Mouse (Mus musculus) spleen, adult 2 months (tissue): ENCODE data around the gene Arhgef7. TPM values are rescaled to one million over a fixed set of nuclear protein-coding genes. Genes with fewer than 3 reads are reported as not detected.

Experiments
- DNase-seq, 2 experiments: peaks; one replicate each; pipeline versions ENCODE4 v3.0.0 to v3.0.0-alpha.2; 2012 to 2021; ENCODE audit warnings: low spot score in 2 of 2, low read depth in 1 of 2
- H3K27ac ChIP-seq: fragments of 200-500 bp; 2 replicates; pipeline ENCODE4 v1.5.1; 2012; ENCODE audit warnings: low read length, inconsistent platforms; ENCODE audit not compliant: insufficient read depth
- H3K27me3 ChIP-seq: fragments of 200-500 bp; 2 replicates; pipeline ENCODE4 v1.6.1; 2012; ENCODE audit warnings: mild to moderate bottlenecking, moderate library complexity, low read length, inconsistent platforms; ENCODE audit not compliant: control insufficient read depth, insufficient read depth
- H3K36me3 ChIP-seq: fragments of 200-500 bp; 2 replicates; pipeline ENCODE4 v1.6.1; 2012; ENCODE audit warnings: mild to moderate bottlenecking, low read length, inconsistent platforms; ENCODE audit not compliant: control insufficient read depth, insufficient read depth
- H3K4me1 ChIP-seq: fragments of 200-500 bp; 2 replicates; pipeline ENCODE4 v1.6.1; 2011; ENCODE audit warnings: inconsistent platforms; ENCODE audit not compliant: control insufficient read depth, insufficient read depth, insufficient read length
- H3K4me3 ChIP-seq: fragments of 200-500 bp; 2 replicates; pipeline ENCODE4 v1.5.1; 2011; ENCODE audit warnings: mild to moderate bottlenecking, inconsistent platforms; ENCODE audit not compliant: insufficient read depth, insufficient read length; ENCODE audit errors: extremely low read depth
- CTCF ChIP-seq: fragments of 200-500 bp; IDR thresholded peaks from 2 replicates; pipeline ENCODE4 v1.5.1; 2011; ENCODE audit warnings: mild to moderate bottlenecking, inconsistent platforms; ENCODE audit not compliant: insufficient read depth, insufficient read length, insufficient replicate concordance; ENCODE audit errors: extremely low read depth
- POLR2A ChIP-seq: fragments of 200-500 bp; IDR thresholded peaks from 2 replicates; pipeline ENCODE4 v1.6.1; 2011; ENCODE audit warnings: low read depth, low read length, inconsistent platforms
- WGBS: fragments of 180-500 bp; shearing (Covaris S2); methylation state at CpG from one replicate; pipeline ENCODE4 v1.1.7; 2018; 5-methylcytosine and 5-hydroxymethylcytosine counted together
- polyA plus RNA-seq: library from polyadenylated mRNA; depleted of rRNA; stranded (reverse); fragments of >200 nt; gene quantifications from 2 replicates; pipeline ENCODE4 v1.2.3, GENCODE M21; 2012

Arhgef7 gene
- polyA plus RNA-seq, 1 experiment, result 21.9 TPM

- Histone ChIP-seq H3K27ac (no peak overlapping the region), H3K36me3 (no peaks in the 10 kb centered on the region), H3K4me1 (no peaks in the 10 kb centered on the region), H3K27me3 (no peaks in the 10 kb centered on the region), H3K4me3 (no peak overlapping the region)
- WGBS, result 88% methylated on average over 6 of the region's 6 CpGs
- DNase-seq, result no peak
- TF ChIP-seq CTCF, result no peak
Measured at GRCm38 (mm10) chr8:11712244-11712643, 15.3 kb upstream of the Arhgef7 start.

- no peak for TF ChIP-seq CTCF
- no peak for TF ChIP-seq POLR2A
- no peaks in the 10 kb centered on the region for H3K27me3 ChIP-seq
- 45% methylated on average over 4 of the region's 4 CpGs for WGBS
- no peak for DNase-seq
- no peak overlapping the region for H3K27ac ChIP-seq
- no peaks in the 10 kb centered on the region for H3K4me1 ChIP-seq
- H3K36me3 ChIP-seq, result no peaks in the 10 kb centered on the region
- no peak overlapping the region for H3K4me3 ChIP-seq
Measured at GRCm38 (mm10) chr8:11717194-11717593, 10.3 kb upstream of the Arhgef7 start.

- Histone ChIP-seq H3K27me3 (peaks cover 4% of the 10 kb centered on the region), H3K27ac (no peak overlapping the region), H3K36me3 (no peaks in the 10 kb centered on the region), H3K4me1 (no peaks in the 10 kb centered on the region), H3K4me3 (no peak overlapping the region)
- TF ChIP-seq POLR2A, result no peak
- TF ChIP-seq CTCF, result no peak
- WGBS, result 9% methylated on average over 21 of the region's 22 CpGs
- no peak for DNase-seq
Measured at GRCm38 (mm10) chr8:11727273-11727650, 259 bp upstream of the Arhgef7 start.

- no peaks in the 10 kb centered on the region for H3K36me3 ChIP-seq
- 4% methylated on average over 61 of the region's 61 CpGs for WGBS
- no peaks in the 10 kb centered on the region for H3K4me1 ChIP-seq
- TF ChIP-seq CTCF (no peak), POLR2A (no peak)
- no peak overlapping the region for H3K27ac ChIP-seq
- peaks cover 4% of the 10 kb centered on the region for H3K27me3 ChIP-seq
- H3K4me3 ChIP-seq, result no peak overlapping the region
- no peak for DNase-seq
Measured at GRCm38 (mm10) chr8:11728482-11729295, 1.2 kb downstream of the Arhgef7 start.

- WGBS, result 70% methylated on average over 12 of the region's 12 CpGs
- H3K36me3 ChIP-seq, result no peaks in the 10 kb centered on the region
- H3K27me3 ChIP-seq, result peaks cover 4% of the 10 kb centered on the region
- H3K4me1 ChIP-seq, result no peaks in the 10 kb centered on the region
- no peak overlapping the region for H3K4me3 ChIP-seq
- H3K27ac ChIP-seq, result no peak overlapping the region
- TF ChIP-seq CTCF (no peak), POLR2A (no peak)
- DNase-seq, result no peak
Measured at GRCm38 (mm10) chr8:11730271-11730940, 2.9 kb downstream of the Arhgef7 start.

GRCm38 (mm10) chr8:11735672-11736235, 8.2 kb downstream of the Arhgef7 start:
- 77% methylated on average over 15 of the region's 15 CpGs for WGBS
- Histone ChIP-seq H3K27me3 (no peaks in the 10 kb centered on the region), H3K4me1 (no peaks in the 10 kb centered on the region), H3K4me3 (no peak overlapping the region), H3K27ac (no peak overlapping the region), H3K36me3 (no peaks in the 10 kb centered on the region)
- DNase-seq, result no peak
- TF ChIP-seq POLR2A (no peak), CTCF (no peak)

- TF ChIP-seq POLR2A, result no peak
- Histone ChIP-seq H3K4me1 (no peaks in the 10 kb centered on the region), H3K27me3 (no peaks in the 10 kb centered on the region), H3K36me3 (no peaks in the 10 kb centered on the region), H3K27ac (no peak overlapping the region), H3K4me3 (no peak overlapping the region)
- no peak for DNase-seq
- WGBS, result 75% methylated on average over 6 of the region's 6 CpGs
Measured at GRCm38 (mm10) chr8:11737096-11737495, 9.6 kb downstream of the Arhgef7 start.
